Mouse (Mus musculus): ENCODE results near the gene Nlgn2. TPM values are rescaled to one million over a fixed set of nuclear protein-coding genes. Genes with fewer than 3 reads are reported as not detected.

Nlgn2 gene
- total and polyA plus RNA-seq, 3 experiments, result 0.20 to 1.3 (median 1.1) TPM

DNA sequence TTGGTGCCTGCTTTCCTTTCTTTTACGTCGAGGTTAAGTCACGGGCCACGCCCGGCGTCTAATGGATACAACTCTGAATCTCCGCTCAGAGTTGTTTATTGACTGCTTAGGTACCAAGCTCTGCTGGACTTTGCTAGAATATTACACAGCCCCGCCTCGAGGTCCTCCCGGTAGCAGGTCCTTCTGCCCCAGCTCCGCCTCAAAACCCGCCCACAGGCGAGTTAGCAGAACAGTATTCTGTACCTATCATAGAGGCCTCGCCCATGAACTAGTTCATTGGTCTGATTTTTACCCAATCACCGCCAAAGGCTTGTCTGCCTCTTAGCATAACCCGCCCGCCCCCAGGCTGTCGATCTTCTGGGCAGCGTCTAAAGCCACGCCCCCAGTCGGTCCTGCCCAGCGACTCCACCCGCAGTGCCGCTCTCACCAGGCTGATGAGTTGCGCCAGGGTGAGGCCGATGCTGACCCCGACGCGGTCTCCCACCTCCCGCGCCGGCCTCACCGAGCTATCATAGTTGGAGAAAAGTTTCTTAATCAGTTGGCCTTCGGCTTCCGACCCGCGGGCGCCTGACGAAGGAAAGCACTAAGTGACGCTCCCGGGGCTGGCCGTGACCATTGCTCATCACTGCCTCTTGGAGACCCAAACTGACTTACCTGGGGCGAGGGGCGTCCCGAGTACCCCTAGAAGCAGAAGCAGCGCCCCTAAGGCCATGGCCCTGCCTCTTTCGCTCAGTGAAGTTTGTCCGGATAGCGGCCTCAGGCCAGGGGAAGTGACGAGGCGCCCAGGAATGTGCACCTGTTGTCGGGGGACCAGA, 42.2 kb downstream of the Nlgn2 start, which contains the start of gene Chrnb1:
TSS of gene Chrnb1 (minus strand) at position 776 of the 815 bp plus-strand sequence.
- H3K9me3 ChIP-seq (replicated peaks; ENCODE audit: low read length), result peaks cover 4% of the 10 kb centered on the region
- dilution Hi-C loops (cut with MboI; ENCODE audit: extremely low pct_ligation_motif_present, extremely low pct_unique_long_range_greater_than_20kb, low sequenced_read_pairs), result no loop called here
- TF ChIP-seq PAX5 (IDR thresholded peaks at IDR 0.05; ENCODE audit: low read length) (no peak), RCOR1 (conservative IDR thresholded peaks at IDR 0.05; ENCODE audit: low read depth, low read length) (no peak; the same call in 1 of the 2 replicates), ZKSCAN1 (IDR thresholded peaks at IDR 0.05; ENCODE audit: borderline replicate concordance, low read depth, low read length) (no peak), IRF4 (IDR thresholded peaks at IDR 0.05; ENCODE audit: low read depth, low read length) (peak; percentile 63), MAZ (IDR thresholded peaks at IDR 0.05; ENCODE audit: low read depth, low read length) (peak; percentile 15), ETS1 (conservative IDR thresholded peaks at IDR 0.05; ENCODE audit: low read depth, low read length) (no peak), MYC (IDR thresholded peaks at IDR 0.05; ENCODE audit: low read depth, low read length) (peak; percentile 74; the same call in 1 of the 2 replicates), TBP (conservative IDR thresholded peaks at IDR 0.05; ENCODE audit: low read depth, low read length) (peak; percentile 60; the same call in 1 of the 2 replicates), MAX (IDR thresholded peaks at IDR 0.05; ENCODE audit: low read length) (peak; percentile 66), GABPA (IDR thresholded peaks at IDR 0.05; ENCODE audit: insufficient replicate concordance, low read depth, low read length) (no peak), UBTF (IDR thresholded peaks at IDR 0.05; ENCODE audit: low read depth, low read length) (no peak), NRF1 (IDR thresholded peaks at IDR 0.05; ENCODE audit: low read depth, low read length) (peak; percentile 54; the same call in 1 of the 2 replicates), ZMIZ1 (IDR thresholded peaks at IDR 0.05; ENCODE audit: low read depth, low read length) (peak; percentile 89; the same call in 1 of the 2 replicates), ELF1 (IDR thresholded peaks at IDR 0.05; ENCODE audit: low read depth, low read length) (peak; percentile 67), SIN3A (IDR thresholded peaks at IDR 0.05; ENCODE audit: low read length) (peak; percentile 74; the same call in 1 of the 2 replicates), USF1 (IDR thresholded peaks at IDR 0.05; ENCODE audit: low read depth, low read length) (no peak), TCF12 (IDR thresholded peaks at IDR 0.05; ENCODE audit: low read depth, low read length) (peak; percentile 58; the same call in 1 of the 2 replicates), POLR2A (IDR thresholded peaks at IDR 0.05; ENCODE audit: low read depth, low read length) (peak; percentile 85), ZNF384 (IDR thresholded peaks at IDR 0.05; ENCODE audit: low read depth, low read length) (no peak), NELFE (IDR thresholded peaks at IDR 0.05; ENCODE audit: low read depth, low read length) (peak; percentile 78), KAT2A (IDR thresholded peaks at IDR 0.05; ENCODE audit: insufficient replicate concordance, low read length) (0 out of 2 replicates have a peak, but pooled peaks have one; percentile 15), E2F4 (IDR thresholded peaks at IDR 0.05; ENCODE audit: insufficient replicate concordance, low read depth, low read length) (peak; percentile 65; the same call in 1 of the 2 replicates), POLR2AphosphoS2 (IDR thresholded peaks at IDR 0.05; ENCODE audit: low read depth, low read length) (peak; percentile 90), HCFC1 (IDR thresholded peaks at IDR 0.05; ENCODE audit: low read depth, low read length) (peak; percentile 39), MXI1 (IDR thresholded peaks at IDR 0.05; ENCODE audit: low read depth, low read length) (peak; percentile 67), ZC3H11A (IDR thresholded peaks at IDR 0.05; ENCODE audit: low read depth, low read length) (no peak), MEF2A (IDR thresholded peaks at IDR 0.05; ENCODE audit: borderline replicate concordance, low read depth, low read length) (0 out of 2 replicates have a peak, but pooled peaks have one; percentile 13), CHD1 (IDR thresholded peaks at IDR 0.05; ENCODE audit: low read depth, low read length) (0 out of 2 replicates have a peak, but pooled peaks have one; percentile 53), RAD21 (IDR thresholded peaks at IDR 0.05; ENCODE audit: low read depth, low read length) (no peak; the same call in 1 of the 2 replicates), BHLHE40 (IDR thresholded peaks at IDR 0.05; ENCODE audit: low read depth, low read length) (peak; percentile 23; the same call in 1 of the 2 replicates), SMC3 (IDR thresholded peaks at IDR 0.05; ENCODE audit: low read depth, low read length) (no peak)
- H3K4me2 ChIP-seq (ENCODE audit: insufficient read depth, low read depth, poor library complexity, severe bottlenecking), result peak within 1 kb of the TSS; percentile 86
- DNase-seq (ENCODE audit: extremely low read depth), result peak; percentile 100
- H3K4me3 ChIP-seq (replicated peaks in 1 of 3; ENCODE audit: low read depth in 2 of 3, low read length in 2 of 3, poor library complexity in 1 of 3), result peak within 1 kb of the TSS; percentile 59 to 67 (median 61)
- in situ Hi-C loops (cut with MboI; ENCODE audit: low pct_ligation_motif_present, low pct_unique_long_range_greater_than_20kb, low sequenced_read_pairs), result no loop called here
- H3K27me3 ChIP-seq (replicated peaks), result peaks cover 5% of the 10 kb centered on the region
- peaks cover 0 to 6% of the 10 kb centered on the region in 2 experiments for H3K36me3 ChIP-seq (replicated peaks in 1 of 2; ENCODE audit: control insufficient read depth in 1 of 2, insufficient read depth in 1 of 2, low read length in 1 of 2)
- H3K27ac ChIP-seq (ENCODE audit: insufficient read depth, low read depth), result 0 out of 2 replicates have a peak within 1 kb of the TSS, but pooled peaks have one; percentile 5
- H3K79me2 ChIP-seq (replicated peaks; ENCODE audit: control insufficient read depth, extremely low read depth, insufficient read depth, poor library complexity, severe bottlenecking), result no peaks in the 10 kb centered on the region
- H3K4me1 ChIP-seq (ENCODE audit: control insufficient read depth in 1 of 2, insufficient read depth in 2 of 2), result peaks cover 8 to 46% of the 10 kb centered on the region in 2 experiments
- peak within 1 kb of the TSS; percentile 66 for H3K9ac ChIP-seq (ENCODE audit: insufficient read depth, low read depth)
